Mouse (Mus musculus): ENCODE data around the gene Nsmce3. TPM values are rescaled to one million over a fixed set of nuclear protein-coding genes. Genes with fewer than 3 reads are reported as not detected.

The Nsmce3 gene
- polyA plus RNA-seq, 1 experiment: 5.8 TPM

DNA sequence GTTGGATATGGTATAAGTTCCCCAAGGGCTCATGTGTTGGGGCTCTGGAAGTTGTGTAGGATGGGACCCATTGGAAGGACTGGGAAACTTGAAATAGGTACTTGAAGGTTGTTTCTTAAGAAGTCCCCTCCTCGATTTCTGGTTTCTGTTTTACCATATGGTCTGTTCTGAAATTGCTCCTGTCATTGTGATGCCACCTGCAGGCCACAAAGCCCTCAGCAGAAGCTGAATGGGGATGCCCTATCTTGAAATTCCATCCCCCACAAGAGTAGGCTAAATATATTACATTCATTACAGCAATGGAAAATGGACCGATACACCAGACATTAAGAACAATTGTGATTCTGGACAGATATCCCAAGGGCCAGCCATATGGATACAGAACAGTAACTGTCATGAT lies 37.4 kb upstream of the Nsmce3 start:
- H3K36me3 ChIP-seq (ENCODE audit: control insufficient read depth, insufficient read depth, low read length, poor library complexity, severe bottlenecking): no peaks in the 10 kb centered on the region
- H3K9ac ChIP-seq (ENCODE audit: low read depth, poor library complexity, severe bottlenecking): no peak overlapping the region
- H3K4me1 ChIP-seq (ENCODE audit: control insufficient read depth, insufficient read depth, low read length): no peaks in the 10 kb centered on the region
- no peak overlapping the region for H3K27ac ChIP-seq (ENCODE audit: insufficient read depth, low read length)
- no peak overlapping the region for H3K4me3 ChIP-seq (ENCODE audit: low read depth, low read length)
- no peaks in the 10 kb centered on the region; the same call in 1 of the 2 replicates for H3K27me3 ChIP-seq (ENCODE audit: control insufficient read depth, insufficient read depth, low read length, poor library complexity, severe bottlenecking)
- no peak for TF ChIP-seq EP300 (IDR thresholded peaks at IDR 0.05; ENCODE audit: insufficient read depth, low read depth, low read length)
- TF ChIP-seq POLR2A (IDR thresholded peaks at IDR 0.05; ENCODE audit: insufficient read depth, low read length): no peak
- TF ChIP-seq CTCF (IDR thresholded peaks at IDR 0.05; ENCODE audit: low read depth, low read length): no peak
- no peaks in the 10 kb centered on the region for H3K9me3 ChIP-seq (replicated peaks; ENCODE audit: control insufficient read depth, insufficient read depth, low read length, poor library complexity, severe bottlenecking)

DNA sequence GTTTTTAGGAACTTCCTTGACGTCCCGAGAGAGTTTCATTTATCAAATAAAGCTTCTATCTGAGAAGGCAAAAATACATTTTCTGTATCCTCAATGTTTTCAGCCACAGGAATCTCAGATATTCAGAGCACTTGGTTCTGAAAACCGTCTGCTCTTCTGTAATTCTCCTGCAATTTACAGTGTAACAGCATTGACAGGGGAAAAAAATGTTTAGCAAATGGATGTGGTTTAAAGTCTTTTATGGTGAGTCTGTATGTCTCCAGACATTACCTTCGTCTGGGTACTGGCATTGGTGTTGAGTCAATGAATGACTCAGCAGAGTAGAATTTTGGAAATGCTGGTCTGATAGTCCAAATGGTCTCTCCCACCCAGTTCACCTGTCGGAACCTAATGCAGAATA lies 34.2 kb upstream of the Nsmce3 start:
- no peaks in the 10 kb centered on the region for H3K4me1 ChIP-seq (ENCODE audit: control insufficient read depth, insufficient read depth, low read length)
- no peaks in the 10 kb centered on the region for H3K36me3 ChIP-seq (ENCODE audit: control insufficient read depth, insufficient read depth, low read length, poor library complexity, severe bottlenecking)
- H3K9me3 ChIP-seq (replicated peaks; ENCODE audit: control insufficient read depth, insufficient read depth, low read length, poor library complexity, severe bottlenecking): no peaks in the 10 kb centered on the region; the same call in 1 of the 2 replicates
- no peak for TF ChIP-seq POLR2A (IDR thresholded peaks at IDR 0.05; ENCODE audit: insufficient read depth, low read length)
- TF ChIP-seq EP300 (IDR thresholded peaks at IDR 0.05; ENCODE audit: insufficient read depth, low read depth, low read length): no peak
- no peak for TF ChIP-seq CTCF (IDR thresholded peaks at IDR 0.05; ENCODE audit: low read depth, low read length)
- H3K9ac ChIP-seq (ENCODE audit: low read depth, poor library complexity, severe bottlenecking): no peak overlapping the region
- H3K4me3 ChIP-seq (ENCODE audit: low read depth, low read length): no peak overlapping the region
- H3K27me3 ChIP-seq (ENCODE audit: control insufficient read depth, insufficient read depth, low read length, poor library complexity, severe bottlenecking): no peaks in the 10 kb centered on the region; the same call in 1 of the 2 replicates
- H3K27ac ChIP-seq (ENCODE audit: insufficient read depth, low read length): no peak overlapping the region

DNA sequence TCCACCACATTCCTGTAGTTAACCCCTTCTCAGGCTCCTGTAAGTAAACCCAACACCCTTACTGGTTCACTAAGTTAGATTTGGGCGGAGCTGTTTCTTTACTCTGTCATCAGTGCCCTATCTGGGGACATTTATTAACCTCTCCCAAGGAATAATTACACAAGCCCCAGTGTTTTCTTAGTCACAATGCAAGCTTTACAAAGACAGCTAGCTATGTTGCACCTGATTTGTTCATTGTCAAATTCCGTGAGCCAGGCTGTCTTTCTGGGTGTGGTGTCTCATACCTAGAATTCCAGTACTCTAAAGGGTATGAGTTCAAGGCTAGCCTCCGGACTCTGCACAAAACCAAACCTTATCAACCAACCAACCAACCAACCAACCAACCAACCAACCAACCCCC lies 32.7 kb upstream of the Nsmce3 start:
- H3K27me3 ChIP-seq (ENCODE audit: control insufficient read depth, insufficient read depth, low read length, poor library complexity, severe bottlenecking): no peaks in the 10 kb centered on the region; the same call in 1 of the 2 replicates
- H3K9me3 ChIP-seq (replicated peaks; ENCODE audit: control insufficient read depth, insufficient read depth, low read length, poor library complexity, severe bottlenecking): no peaks in the 10 kb centered on the region; the same call in 1 of the 2 replicates
- no peak overlapping the region for H3K4me3 ChIP-seq (ENCODE audit: low read depth, low read length)
- TF ChIP-seq CTCF (IDR thresholded peaks at IDR 0.05; ENCODE audit: low read depth, low read length) (no peak), POLR2A (IDR thresholded peaks at IDR 0.05; ENCODE audit: insufficient read depth, low read length) (no peak), EP300 (IDR thresholded peaks at IDR 0.05; ENCODE audit: insufficient read depth, low read depth, low read length) (no peak)
- no peak overlapping the region for H3K9ac ChIP-seq (ENCODE audit: low read depth, poor library complexity, severe bottlenecking)
- no peaks in the 10 kb centered on the region for H3K4me1 ChIP-seq (ENCODE audit: control insufficient read depth, insufficient read depth, low read length)
- H3K36me3 ChIP-seq (ENCODE audit: control insufficient read depth, insufficient read depth, low read length, poor library complexity, severe bottlenecking): no peaks in the 10 kb centered on the region
- no peak overlapping the region for H3K27ac ChIP-seq (ENCODE audit: insufficient read depth, low read length)

DNA sequence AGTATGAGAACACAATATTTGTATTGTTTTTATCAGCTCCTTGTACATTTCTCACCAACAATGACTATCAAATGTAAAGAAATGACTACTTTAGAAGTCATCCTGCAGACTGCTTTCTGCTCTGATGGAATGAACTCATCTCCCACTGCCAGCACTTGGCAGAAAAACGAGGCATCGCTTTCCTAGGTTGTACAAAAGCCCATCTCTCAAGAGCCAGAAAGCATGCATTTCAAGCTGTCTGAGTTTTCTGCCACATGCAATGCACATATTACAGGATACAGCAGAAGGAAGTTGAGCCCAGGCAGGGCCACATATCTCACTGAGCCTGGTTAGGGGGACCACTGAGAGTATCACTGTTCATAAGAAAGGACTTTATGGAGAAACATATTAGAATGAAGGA lies 27.5 kb upstream of the Nsmce3 start:
- H3K27ac ChIP-seq (ENCODE audit: insufficient read depth, low read length): no peak overlapping the region
- no peaks in the 10 kb centered on the region; the same call in 1 of the 2 replicates for H3K9me3 ChIP-seq (replicated peaks; ENCODE audit: control insufficient read depth, insufficient read depth, low read length, poor library complexity, severe bottlenecking)
- H3K4me3 ChIP-seq (ENCODE audit: low read depth, low read length): no peak overlapping the region
- H3K4me1 ChIP-seq (ENCODE audit: control insufficient read depth, insufficient read depth, low read length): no peaks in the 10 kb centered on the region
- H3K27me3 ChIP-seq (ENCODE audit: control insufficient read depth, insufficient read depth, low read length, poor library complexity, severe bottlenecking): no peaks in the 10 kb centered on the region; the same call in 1 of the 2 replicates
- TF ChIP-seq POLR2A (IDR thresholded peaks at IDR 0.05; ENCODE audit: insufficient read depth, low read length): no peak
- no peak for TF ChIP-seq EP300 (IDR thresholded peaks at IDR 0.05; ENCODE audit: insufficient read depth, low read depth, low read length)
- no peak for TF ChIP-seq CTCF (IDR thresholded peaks at IDR 0.05; ENCODE audit: low read depth, low read length)
- H3K9ac ChIP-seq (ENCODE audit: low read depth, poor library complexity, severe bottlenecking): no peak overlapping the region
- H3K36me3 ChIP-seq (ENCODE audit: control insufficient read depth, insufficient read depth, low read length, poor library complexity, severe bottlenecking): no peaks in the 10 kb centered on the region

DNA sequence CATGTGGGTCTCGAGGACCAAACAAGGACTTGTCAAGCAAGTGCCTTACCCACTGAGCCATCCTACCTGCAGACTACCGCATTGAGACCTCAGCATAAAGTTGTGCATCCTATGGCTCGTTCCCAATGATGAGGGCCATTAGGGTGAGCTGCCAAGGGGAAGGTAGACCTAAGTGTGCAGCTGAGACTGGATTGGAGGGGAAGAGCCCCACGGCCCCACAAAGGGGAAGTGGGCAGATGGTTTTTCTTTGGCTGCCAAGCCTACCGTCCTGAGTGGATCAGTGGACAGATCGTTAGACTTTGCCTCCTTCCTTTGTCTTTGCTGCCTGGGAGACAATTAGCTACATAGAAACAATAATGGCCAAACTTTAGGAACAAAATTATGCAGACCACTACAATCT lies 23.8 kb upstream of the Nsmce3 start:
- Histone ChIP-seq H3K36me3 (ENCODE audit: control insufficient read depth, insufficient read depth, low read length, poor library complexity, severe bottlenecking) (no peaks in the 10 kb centered on the region), H3K4me3 (ENCODE audit: low read depth, low read length) (no peak overlapping the region), H3K27ac (ENCODE audit: insufficient read depth, low read length) (no peak overlapping the region), H3K9me3 (replicated peaks; ENCODE audit: control insufficient read depth, insufficient read depth, low read length, poor library complexity, severe bottlenecking) (no peaks in the 10 kb centered on the region), H3K9ac (ENCODE audit: low read depth, poor library complexity, severe bottlenecking) (no peak overlapping the region), H3K4me1 (ENCODE audit: control insufficient read depth, insufficient read depth, low read length) (no peaks in the 10 kb centered on the region), H3K27me3 (ENCODE audit: control insufficient read depth, insufficient read depth, low read length, poor library complexity, severe bottlenecking) (no peaks in the 10 kb centered on the region)
- no peak for TF ChIP-seq CTCF (IDR thresholded peaks at IDR 0.05; ENCODE audit: low read depth, low read length)

DNA sequence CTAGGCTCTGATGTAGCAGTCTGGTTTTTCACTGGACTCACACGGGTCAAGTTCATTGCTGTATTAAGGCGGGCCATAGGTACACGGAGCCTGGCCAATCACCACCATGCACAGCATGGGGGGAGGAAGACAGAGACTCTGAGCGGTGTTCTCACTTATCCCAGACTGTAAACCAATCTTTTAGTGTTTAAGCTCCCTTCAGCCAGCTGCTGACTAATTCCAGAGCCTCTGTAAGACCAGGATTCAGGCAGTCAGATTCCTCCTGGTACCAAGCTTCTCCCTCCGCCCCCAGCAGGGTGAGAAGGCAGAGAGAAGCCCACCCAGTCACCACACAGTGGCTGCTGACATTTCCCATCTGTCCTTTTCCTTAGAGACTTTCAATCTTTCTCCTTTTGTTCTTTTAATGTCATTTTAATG lies 22.9 kb upstream of the Nsmce3 start:
- Histone ChIP-seq H3K9ac (ENCODE audit: low read depth, poor library complexity, severe bottlenecking) (no peak overlapping the region), H3K9me3 (replicated peaks; ENCODE audit: control insufficient read depth, insufficient read depth, low read length, poor library complexity, severe bottlenecking) (no peaks in the 10 kb centered on the region), H3K27ac (ENCODE audit: insufficient read depth, low read length) (no peak overlapping the region), H3K36me3 (ENCODE audit: control insufficient read depth, insufficient read depth, low read length, poor library complexity, severe bottlenecking) (no peaks in the 10 kb centered on the region), H3K27me3 (ENCODE audit: control insufficient read depth, insufficient read depth, low read length, poor library complexity, severe bottlenecking) (no peaks in the 10 kb centered on the region), H3K4me3 (ENCODE audit: low read depth, low read length) (no peak overlapping the region), H3K4me1 (ENCODE audit: control insufficient read depth, insufficient read depth, low read length) (no peaks in the 10 kb centered on the region)
- no peak for TF ChIP-seq CTCF (IDR thresholded peaks at IDR 0.05; ENCODE audit: low read depth, low read length)
- no peak for TF ChIP-seq EP300 (IDR thresholded peaks at IDR 0.05; ENCODE audit: insufficient read depth, low read depth, low read length)
- no peak for TF ChIP-seq POLR2A (IDR thresholded peaks at IDR 0.05; ENCODE audit: insufficient read depth, low read length)

Data from ES-Bruce4 (cell line).